Mouse (Mus musculus) frontal cortex, postnatal 25 days (tissue): ENCODE data around the gene CN725425.

Source experiments
- DNase-seq, 2 experiments: peaks; one replicate each; pipeline ENCODE4 v3.0.0; 2022; ENCODE audit warnings: low spot score in 2 of 2

Gene CN725425

DNA sequence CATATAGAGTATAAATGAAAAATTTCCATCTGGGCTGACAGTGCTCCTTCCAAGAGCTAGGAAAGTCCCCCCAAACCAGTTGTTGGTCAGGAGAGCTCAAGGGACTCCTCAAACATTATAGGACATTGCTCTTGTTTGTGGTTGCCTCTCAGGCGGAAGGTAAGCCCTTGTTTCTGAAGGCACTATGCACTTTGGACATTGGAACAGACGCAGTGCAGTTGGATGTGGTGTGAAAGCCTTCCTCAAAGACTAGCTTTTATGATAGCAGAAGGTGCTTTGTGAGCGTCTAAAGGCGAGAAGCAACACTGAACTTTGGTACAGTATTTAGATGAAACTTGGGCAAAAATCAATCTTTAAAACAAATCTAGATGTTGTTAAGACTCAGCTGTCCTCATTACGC is 7.2 kb downstream of the CN725425 start:
- no peak for DNase-seq

GRCm38 (mm10) chr15:91237294-91237693 is 38.0 kb downstream of the CN725425 start:
- no peak for DNase-seq

GRCm38 (mm10) chr15:91240683-91241335 is 41.5 kb downstream of the CN725425 start:
- no peak for DNase-seq

DNA sequence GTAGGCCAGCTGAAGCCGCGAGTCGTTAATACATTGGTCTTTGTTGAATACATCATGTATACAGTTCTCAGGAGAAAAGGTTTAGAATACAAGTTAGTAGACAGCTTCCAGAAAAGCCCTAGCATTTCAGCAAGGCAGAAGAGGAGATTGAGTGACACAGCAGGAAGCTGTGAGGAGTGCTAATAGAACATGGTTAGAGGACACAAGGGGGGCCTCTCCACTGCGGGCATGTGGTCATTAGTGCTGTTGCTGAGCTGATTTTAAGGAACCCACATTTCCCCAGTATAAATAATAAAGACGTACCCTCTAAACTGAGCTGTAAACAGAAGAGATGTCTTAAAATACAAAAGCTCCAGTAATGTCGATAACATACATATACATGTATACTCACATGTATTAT is 51.5 kb downstream of the CN725425 start:
- no peak for DNase-seq

GRCm38 (mm10) chr15:91251544-91252408 is 52.5 kb downstream of the CN725425 start:
- DNase-seq: no peak

GRCm38 (mm10) chr15:91252956-91253355 is 53.7 kb downstream of the CN725425 start:
- no peak for DNase-seq

DNA sequence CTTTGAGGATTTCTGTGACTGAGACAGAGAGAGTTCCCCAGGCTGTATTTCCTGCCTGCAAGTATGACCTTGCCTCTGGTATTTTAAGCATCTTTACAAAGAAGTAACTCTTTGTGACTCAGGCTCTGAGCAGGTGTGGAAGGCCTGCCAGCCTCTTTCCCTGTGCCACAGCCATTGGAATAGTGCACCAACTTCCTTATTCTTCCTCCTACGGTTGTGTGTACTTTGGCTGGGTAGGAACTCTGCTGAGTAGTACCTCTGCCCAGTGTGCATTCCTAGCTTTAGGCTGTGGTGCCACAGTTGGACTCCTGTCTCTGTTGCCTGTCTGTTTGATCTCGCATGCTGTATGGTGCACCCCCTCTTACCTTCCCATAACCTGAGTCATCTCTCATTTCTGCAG is 56.0 kb downstream of the CN725425 start:
- no peak for DNase-seq

DNA sequence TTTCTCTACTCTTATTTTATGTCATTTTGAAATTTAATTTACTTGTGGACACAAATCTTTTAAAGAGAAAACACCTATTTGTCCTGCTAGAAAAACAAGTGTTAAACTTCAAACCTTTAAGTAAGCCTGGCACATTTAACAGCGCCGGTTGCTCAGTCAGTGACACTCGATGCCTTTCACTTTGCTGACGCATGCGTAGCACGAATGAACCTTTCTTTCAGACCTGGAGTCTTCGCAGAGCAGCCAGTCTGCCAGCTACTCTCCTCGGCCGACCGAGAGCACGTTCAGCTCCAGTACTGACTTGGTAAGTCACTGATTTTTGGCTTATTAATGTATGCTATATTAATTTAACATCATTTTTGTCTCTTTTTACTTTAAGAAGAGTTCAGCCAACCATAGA is 57.8 kb downstream of the CN725425 start:
- no peak for DNase-seq

DNA sequence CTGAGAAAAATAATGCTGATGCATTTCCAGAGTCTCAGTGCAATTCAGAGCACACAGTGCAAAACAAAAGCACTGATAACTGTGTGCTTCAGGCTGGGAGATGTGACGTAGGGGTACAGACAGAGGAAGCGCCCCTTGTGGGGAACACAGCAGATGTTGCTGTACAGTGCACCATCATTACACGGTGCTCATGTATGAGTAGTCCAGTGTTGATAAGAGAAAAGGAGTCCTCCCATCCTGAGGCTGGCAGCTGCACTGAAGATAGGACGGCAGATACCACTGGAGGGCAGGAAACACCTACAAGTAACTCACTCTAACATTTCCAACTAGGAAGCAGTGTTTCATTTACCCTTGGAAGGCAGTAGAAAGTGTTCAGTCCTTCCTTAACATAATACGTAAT is 61.3 kb downstream of the CN725425 start:
- DNase-seq: no peak

DNA sequence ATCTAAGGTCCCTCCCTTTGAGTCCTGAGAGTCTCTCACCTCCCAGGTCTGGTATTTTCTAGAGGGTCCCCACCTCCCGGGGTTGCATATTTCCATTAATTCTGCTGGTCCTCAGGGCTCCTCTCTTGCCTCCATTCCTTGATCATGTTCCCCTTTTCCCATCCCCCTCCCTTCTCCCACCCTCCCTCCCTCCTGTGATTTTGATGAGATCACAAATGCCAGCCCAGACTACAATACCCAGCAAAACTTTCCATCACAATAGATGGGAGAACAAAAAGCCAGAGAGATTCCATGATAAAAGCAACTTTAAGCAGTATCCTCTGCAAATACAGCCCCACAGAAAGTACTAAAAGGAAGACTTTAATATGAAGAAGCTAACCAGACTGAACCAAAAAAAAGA is 64.6 kb downstream of the CN725425 start:
- no peak for DNase-seq

DNA sequence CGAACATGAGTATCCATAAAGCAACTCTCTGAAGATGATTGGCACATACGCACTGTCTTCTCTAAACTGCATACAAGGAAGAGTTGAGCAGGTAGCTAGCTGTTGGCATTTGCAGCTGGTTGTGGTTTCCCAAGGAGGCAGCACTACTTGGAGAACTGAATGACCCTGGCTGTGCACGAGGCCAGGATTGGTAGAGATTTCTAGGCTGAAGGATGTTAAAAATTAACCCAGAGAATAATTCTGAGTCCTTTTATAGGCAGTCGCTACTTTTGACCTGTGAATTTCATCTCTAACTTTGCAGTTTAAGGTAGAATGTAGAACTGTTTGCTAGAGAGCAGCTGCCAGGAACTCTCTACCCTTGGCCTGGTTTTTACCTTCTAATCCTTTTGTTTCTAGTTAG is 69.2 kb downstream of the CN725425 start:
- no peak for DNase-seq

DNA sequence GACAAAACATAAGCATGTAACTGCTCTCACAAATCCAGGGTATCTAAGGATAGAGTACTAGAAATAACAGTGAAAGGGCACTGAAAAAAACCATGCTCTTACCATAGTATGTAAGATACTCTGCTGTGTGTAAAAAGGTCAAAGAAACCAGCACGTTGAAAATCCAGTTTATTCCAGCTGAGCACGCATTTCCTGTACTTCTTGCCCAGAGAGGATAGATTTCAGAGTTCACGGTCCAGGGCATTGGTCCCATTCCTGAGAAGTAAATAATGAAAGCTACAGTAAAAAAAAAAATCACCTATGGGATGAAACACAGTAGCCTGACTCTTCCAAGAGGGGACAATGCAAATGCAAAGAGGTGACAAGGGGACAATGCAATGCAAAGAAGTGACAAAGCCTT is 76.7 kb downstream of the CN725425 start:
- no peak for DNase-seq

GRCm38 (mm10) chr15:91279571-91279970 is 80.3 kb downstream of the CN725425 start:
- no peak for DNase-seq

DNA sequence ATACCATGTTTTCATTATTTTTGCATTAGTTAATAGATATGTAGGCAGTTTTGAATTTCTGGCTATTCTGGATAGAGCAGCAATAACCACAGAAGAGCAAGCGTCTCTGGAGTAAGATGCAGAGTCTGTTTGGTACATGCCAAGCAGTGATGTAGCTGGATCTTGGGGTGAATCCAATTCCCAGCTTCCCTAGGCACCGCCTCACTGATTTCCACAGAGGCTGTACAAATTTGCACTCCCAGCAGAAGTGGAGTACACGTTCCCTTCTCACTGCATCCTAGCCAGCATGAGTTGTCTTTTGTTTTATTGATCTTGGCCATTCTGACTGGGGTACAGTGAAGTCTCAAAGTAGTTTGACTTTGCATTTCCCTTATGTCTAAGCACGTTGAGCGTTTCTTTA is 82.2 kb downstream of the CN725425 start:
- DNase-seq: no peak

DNA sequence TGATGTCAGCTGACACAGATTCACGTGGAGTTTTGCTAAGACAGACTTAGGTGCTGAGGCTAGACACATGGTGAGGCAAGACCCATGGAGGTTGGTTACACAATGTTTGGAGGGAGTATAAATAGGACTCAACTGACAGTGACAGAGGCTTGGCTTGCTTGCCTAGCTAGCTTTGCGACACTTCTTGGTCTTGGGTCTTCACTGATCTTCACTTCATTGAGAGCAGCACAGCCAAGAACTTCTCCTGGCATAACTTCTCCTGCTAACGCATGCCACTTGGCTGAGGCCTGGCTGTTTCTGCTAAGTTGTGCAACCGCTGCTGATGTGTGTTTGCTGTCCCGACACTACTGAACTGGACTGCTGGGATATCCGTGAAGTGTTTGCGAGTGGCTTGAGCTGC is 83.5 kb downstream of the CN725425 start:
- no peak for DNase-seq

GRCm38 (mm10) chr15:91283418-91283817 is 84.1 kb downstream of the CN725425 start:
- DNase-seq: no peak

DNA sequence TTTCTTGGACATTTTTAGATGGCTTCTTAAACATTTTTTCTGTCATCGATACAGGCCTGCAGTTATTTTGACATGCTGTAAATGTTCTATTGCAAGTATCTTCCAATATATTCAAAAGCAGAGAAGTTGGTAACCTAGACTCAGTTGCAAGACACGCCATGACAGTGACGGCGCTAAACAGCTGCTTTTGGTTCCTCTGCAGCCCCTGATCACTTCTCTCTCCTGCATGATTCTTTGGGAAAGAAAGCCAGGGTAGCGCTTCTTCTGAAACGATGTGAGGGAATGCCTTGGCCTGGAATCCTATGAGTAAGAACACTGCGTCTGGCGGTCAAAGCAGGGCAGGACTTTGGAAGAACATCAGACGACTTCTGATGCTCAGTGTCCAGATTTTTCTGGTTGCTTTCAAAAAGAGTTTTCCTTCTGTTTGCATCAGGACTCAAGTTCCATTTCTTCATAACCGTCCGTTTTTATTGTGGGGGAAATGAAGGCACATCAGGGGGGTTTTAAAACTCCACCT is 100.1 kb downstream of the CN725425 start:
- no peak for DNase-seq

GRCm38 (mm10) chr15:91301366-91301765 is 102.1 kb downstream of the CN725425 start:
- peak; percentile 89 to 96 for DNase-seq

GRCm38 (mm10) chr15:91304296-91304852 is 105.1 kb downstream of the CN725425 start:
- no peak for DNase-seq
